Mouse (Mus musculus) heart, adult 2 months (tissue): ENCODE results near the gene Trim47.

Experiments
- CTCF ChIP-seq: fragments of 200-600 bp; IDR thresholded peaks from 2 replicates; pipeline ENCODE4 v1.8.1; 2022; ENCODE audit warnings: antibody characterized with exemption, mild to moderate bottlenecking, moderate library complexity
- EP300 ChIP-seq: fragments of 200-500 bp; IDR thresholded peaks from 2 replicates; pipeline ENCODE4 v1.6.1; 2011; ENCODE audit warnings: low read depth, low read length, control low read depth; ENCODE audit not compliant: insufficient read depth

DNA sequence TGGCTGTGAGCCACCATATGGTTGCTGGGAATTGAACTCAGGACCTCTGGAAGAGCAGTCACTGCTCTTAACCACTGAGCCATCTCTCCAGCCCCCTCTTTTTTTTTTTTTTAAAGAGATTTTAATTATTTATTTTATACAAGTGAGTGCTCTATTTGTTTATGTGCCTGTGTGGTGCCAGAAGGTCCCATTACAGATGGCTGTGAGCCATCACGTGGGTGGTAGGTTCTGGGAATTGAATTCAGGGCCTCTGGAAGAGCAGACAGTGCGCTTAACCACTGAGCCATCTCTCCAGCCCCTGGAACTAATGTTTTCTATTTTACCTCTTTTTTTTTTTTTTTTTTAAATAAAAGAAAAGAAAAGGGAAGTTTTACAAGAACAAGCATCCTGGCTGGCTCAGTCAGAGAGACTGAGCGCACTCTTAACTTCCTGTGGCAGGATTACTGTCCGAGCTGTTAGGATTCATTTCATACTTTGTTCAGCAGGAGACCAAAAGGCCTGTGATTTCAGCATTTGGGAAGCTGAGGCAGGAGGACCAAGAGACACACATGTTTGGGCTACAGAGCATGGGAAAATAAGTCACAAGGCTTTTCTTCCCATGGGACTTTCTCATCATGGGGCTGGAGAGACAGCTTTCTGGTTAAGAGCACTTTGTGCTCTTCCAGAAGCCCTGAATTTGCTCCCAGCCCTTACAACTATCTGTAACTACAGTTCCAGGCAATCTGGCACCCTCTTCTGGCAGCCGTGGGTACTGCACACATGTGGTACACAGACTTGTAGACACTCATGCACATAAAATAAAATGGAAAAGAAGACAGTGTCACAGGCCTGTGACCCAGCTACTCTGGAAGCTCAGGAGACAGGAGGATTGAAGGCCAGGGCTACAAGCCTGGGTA lies 30.5 kb downstream of the Trim47 start:
- TF ChIP-seq CTCF (peak; percentile 70), EP300 (no peak)
